Mouse (Mus musculus) ES-Bruce4 (cell line): ENCODE results near the gene Ap1g1.

Source experiments
- CTCF ChIP-seq: IDR thresholded peaks from one replicate; pipeline ENCODE4 v1.8.1; 2011; ENCODE audit warnings: low read depth, low read length
- EP300 ChIP-seq: IDR thresholded peaks from 2 replicates; pipeline ENCODE4 v1.6.1; 2011; ENCODE audit warnings: low read depth, low read length; ENCODE audit not compliant: insufficient read depth
- POLR2A ChIP-seq: IDR thresholded peaks from one replicate; pipeline ENCODE4 v1.8.1; 2011; ENCODE audit warnings: low read length; ENCODE audit not compliant: insufficient read depth

DNA sequence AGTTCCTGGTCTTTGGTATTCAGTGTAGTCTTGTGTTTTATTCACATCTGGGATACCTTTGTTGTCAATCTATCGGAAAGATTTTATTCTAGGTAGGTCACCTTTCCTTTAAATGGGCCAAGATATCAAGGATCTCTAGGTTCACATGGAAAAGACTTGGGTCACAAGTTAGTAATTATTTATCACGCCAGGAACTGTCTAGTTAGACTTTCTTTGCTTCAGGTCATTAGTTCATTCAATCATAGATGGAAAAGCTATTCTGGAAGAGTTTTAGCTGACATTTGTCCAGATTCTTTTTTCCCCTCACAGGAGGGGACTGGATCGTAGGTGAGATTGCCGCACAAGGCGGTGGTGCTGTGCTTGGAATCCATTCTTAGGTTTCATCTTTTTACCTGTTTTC lies 503 bp upstream of the Ap1g1 start:
- TF ChIP-seq POLR2A (no peak), CTCF (no peak), EP300 (no peak)
